Comparison of ENCODE assay signal across 18 mouse cellular contexts in the genomic region with DNA sequence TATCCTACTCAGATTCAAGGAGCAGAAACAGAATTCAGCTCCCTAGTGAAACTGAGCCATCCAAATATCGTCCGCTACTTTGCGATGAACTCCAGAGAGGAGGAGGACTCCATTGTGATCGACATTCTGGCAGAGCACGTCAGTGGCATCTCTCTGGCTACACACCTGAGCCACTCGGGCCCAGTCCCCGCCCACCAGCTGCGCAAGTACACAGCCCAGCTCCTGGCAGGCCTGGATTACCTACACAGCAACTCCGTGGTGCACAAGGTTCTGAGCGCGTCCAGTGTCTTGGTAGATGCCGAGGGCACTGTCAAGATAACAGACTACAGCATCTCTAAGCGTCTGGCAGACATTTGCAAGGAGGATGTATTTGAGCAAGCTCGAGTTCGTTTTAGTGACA.
"Had no signal": no experiment of that assay in that cellular context is flagged by ENCODE, and none has a peak within 500 bp of the region (broad histone marks: within the 10 kb centered on the region; RNA-seq: fewer than 3 reads in every experiment).

No protein-coding gene starts in this region.

- H3K4me3 ChIP-seq: limb, embryonic 10.5 days; limb, embryonic 13.5 days; liver, embryonic 12.5 days; liver, embryonic 15.5 days; megakaryocyte, embryonic 14.5 days; midbrain, embryonic 10.5 days; midbrain, embryonic 13.5 days; myocyte; neural tube, embryonic 13.5 days had no signal

- H3K9ac ChIP-seq: limb, embryonic 13.5 days; liver, embryonic 12.5 days; liver, embryonic 15.5 days; lung, embryonic 14.5 days; midbrain, embryonic 13.5 days; neural tube, embryonic 13.5 days had no signal

- H3K4me2 ChIP-seq: limb, embryonic 13.5 days; liver, embryonic 12.5 days; liver, embryonic 15.5 days; lung, embryonic 14.5 days; midbrain, embryonic 13.5 days; neural tube, embryonic 13.5 days had no signal

- H3K4me1 ChIP-seq: limb, embryonic 10.5 days; limb, embryonic 13.5 days; liver, embryonic 12.5 days; liver, embryonic 15.5 days; midbrain, embryonic 10.5 days; midbrain, embryonic 13.5 days; neural tube, embryonic 13.5 days had no signal

- DNase-seq: layer of hippocampus, postnatal 36 days; liver; retina, postnatal 1 day; thymus, adult 18-20 months; thymus, postnatal 4 days had no signal

- H3K27ac ChIP-seq: kidney, postnatal 0 days; limb, embryonic 10.5 days; limb, embryonic 13.5 days; liver, embryonic 12.5 days; liver, embryonic 15.5 days; midbrain, embryonic 10.5 days; midbrain, embryonic 13.5 days; neural tube, embryonic 13.5 days had no signal

- ATAC-seq: intestine, postnatal 0 days; liver, embryonic 12.5 days; midbrain, embryonic 13.5 days; midbrain, embryonic 16.5 days had no signal

- H3K9me3 ChIP-seq: limb, embryonic 10.5 days; limb, embryonic 13.5 days; liver, embryonic 12.5 days; liver, embryonic 15.5 days; megakaryocyte, embryonic 14.5 days; midbrain, embryonic 10.5 days; midbrain, embryonic 13.5 days; neural tube, embryonic 13.5 days had no signal

- H3K27me3 ChIP-seq: limb, embryonic 13.5 days; liver, embryonic 12.5 days; liver, embryonic 15.5 days; megakaryocyte, embryonic 14.5 days; midbrain, embryonic 13.5 days; neural tube, embryonic 13.5 days had no signal
